Mouse (Mus musculus): Measurements from ENCODE around the gene Bag5.
"Not testable (repeated sequence)": the region's sequence is repeated elsewhere in the genome, so short reads cannot be mapped to it uniquely, and the experiment has no call there.

Gene Bag5

DNA sequence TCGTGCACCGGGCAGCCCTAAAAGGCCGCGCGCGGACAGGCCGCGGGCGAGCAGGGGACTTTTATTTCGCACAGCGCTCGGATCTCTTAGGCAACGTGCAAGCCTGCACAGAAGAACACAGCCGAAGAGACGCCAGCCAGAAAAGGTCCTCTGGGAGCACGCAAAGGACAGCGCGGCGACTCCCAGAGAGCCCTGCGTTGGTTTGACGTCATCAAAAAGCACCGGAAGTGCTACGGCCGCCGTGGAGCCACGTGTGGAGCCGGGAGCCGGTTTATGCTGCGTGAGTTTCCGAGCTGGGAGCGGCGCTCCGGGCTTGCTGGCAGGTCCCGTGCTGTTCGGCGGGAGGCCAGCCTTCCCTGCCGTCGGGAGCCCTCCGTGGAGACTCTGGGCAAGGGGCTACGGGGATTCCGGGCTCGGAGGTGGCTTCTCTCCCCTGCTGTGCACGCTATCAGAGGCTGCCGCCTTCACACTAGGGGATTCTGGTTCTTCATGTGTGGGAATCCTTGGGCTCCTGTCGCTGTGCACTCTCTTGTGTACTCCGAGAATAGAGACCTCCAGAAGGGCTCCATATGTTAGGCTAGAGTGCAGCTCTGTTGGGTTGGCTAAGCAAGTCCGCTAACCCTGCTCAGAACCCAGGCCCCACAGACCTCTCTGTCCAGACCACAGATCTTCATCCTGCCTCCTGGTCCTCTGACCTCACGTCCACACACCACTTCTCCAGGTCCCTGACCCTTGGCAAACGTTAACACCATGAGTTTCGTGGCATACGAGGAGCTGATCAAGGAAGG is 35.0 kb downstream of the Bag5 start, which contains the start of gene Trmt61a:
Gene Trmt61a (plus strand): TSS at position 224 of the 788 bp plus-strand sequence.
- intact Hi-C loops (cut with DNase I): no loop called here

- intact Hi-C loops (cut with DNase I): no loop called here
Measured at GRCm38 (mm10) chr12:111677421-111677820, 35.6 kb downstream of the Bag5 start.

GRCm38 (mm10) chr12:111675797-111676580 is 37.1 kb downstream of the Bag5 start:
- intact Hi-C loops (cut with DNase I): no loop called here

- intact Hi-C loops (cut with DNase I): no loop called here
Measured at GRCm38 (mm10) chr12:111674850-111675486, 38.1 kb downstream of the Bag5 start.

- intact Hi-C loops (cut with DNase I): no loop called here
Measured at GRCm38 (mm10) chr12:111672581-111672980, 40.5 kb downstream of the Bag5 start.

GRCm38 (mm10) chr12:111672176-111672575 is 40.9 kb downstream of the Bag5 start, which contains the start of gene Ckb:
Ckb (minus strand) TSS chr12:111672338.
- intact Hi-C loops (cut with DNase I): no loop called here

GRCm38 (mm10) chr12:111671431-111671902 is 41.6 kb downstream of the Bag5 start:
- intact Hi-C loops (cut with DNase I): no loop called here

- intact Hi-C loops (cut with DNase I): no loop called here
Measured at GRCm38 (mm10) chr12:111670976-111671375, 42.1 kb downstream of the Bag5 start.

DNA sequence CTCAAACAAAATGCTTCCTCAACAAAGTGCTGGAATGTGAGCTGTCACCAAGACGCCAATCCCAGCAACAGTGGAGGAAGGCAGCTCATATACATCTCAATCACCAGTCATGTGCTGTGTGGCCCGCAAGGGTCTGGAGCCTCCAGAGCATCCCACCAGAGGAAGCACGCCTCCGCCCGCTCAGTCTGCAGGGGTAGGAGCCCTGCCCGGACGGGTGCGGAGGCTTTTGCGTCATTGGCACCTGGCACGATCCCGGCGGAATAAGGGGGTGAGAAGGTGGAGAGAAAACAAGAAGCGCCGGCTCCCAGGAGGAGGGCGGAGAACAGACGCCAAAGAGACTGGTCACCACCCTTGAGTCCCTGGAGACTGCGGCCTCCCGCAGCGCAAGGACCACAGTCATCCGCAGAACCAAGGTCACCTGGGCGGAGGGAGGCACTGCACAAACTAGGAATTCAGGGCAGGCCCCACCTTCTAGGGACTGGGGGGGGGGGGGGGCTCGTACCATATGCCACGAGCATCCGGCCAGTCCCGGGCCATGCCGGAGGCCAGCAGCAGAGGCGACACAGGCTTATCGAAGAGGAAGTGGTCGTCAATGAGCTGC is 42.6 kb downstream of the Bag5 start:
- intact Hi-C loops (cut with DNase I): no loop called here

GRCm38 (mm10) chr12:111669961-111670360 is 43.1 kb downstream of the Bag5 start:
- intact Hi-C loops (cut with DNase I): loop anchor here (2.0 to 5.0 kb wide), 3 partner anchors 27 to 277 kb away; no protein-coding TSS in a partner anchor

GRCm38 (mm10) chr12:111669000-111669788 is 43.9 kb downstream of the Bag5 start:
- intact Hi-C loops (cut with DNase I): loop anchor here (2.0 to 5.0 kb wide), 3 partner anchors 28 to 278 kb away; no protein-coding TSS in a partner anchor

GRCm38 (mm10) chr12:111668457-111668912 is 44.6 kb downstream of the Bag5 start:
- intact Hi-C loops (cut with DNase I): loop anchor here (2.0 to 5.0 kb wide), 3 partner anchors 28 to 279 kb away; no protein-coding TSS in a partner anchor

DNA sequence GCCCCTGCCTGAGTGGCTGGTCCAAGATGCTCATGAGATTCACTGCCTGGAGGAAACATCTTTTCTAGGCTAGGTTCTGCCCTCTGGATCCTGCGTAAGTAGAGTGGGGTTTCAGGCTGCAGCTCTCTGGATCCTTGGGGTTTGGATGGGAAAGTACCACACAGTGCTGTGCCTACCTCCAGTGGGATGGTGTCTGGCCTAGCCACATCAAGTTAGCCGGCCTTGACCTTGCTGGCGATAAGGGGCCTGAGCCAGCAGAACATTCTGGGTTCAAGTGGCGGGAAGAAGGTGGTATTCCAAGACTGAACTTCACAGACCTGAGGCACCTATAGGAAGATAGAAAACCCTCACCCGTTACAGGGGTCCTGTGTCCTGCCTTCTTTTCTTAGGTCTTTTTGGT is 45.6 kb downstream of the Bag5 start:
- intact Hi-C loops (cut with DNase I): loop anchor here (5.0 kb wide), 1 partner anchor 280 kb away; no protein-coding TSS in a partner anchor

GRCm38 (mm10) chr12:111666380-111666779 is 46.7 kb downstream of the Bag5 start:
- intact Hi-C loops (cut with DNase I): loop anchor here (5.0 kb wide), 1 partner anchor 281 kb away; no protein-coding TSS in a partner anchor

- intact Hi-C loops (cut with DNase I): loop anchor here (5.0 kb wide), 1 partner anchor 282 kb away; no protein-coding TSS in a partner anchor
Measured at GRCm38 (mm10) chr12:111665041-111665880, 47.8 kb downstream of the Bag5 start.

GRCm38 (mm10) chr12:111664144-111664634 is 48.9 kb downstream of the Bag5 start:
- intact Hi-C loops (cut with DNase I): no loop called here

DNA sequence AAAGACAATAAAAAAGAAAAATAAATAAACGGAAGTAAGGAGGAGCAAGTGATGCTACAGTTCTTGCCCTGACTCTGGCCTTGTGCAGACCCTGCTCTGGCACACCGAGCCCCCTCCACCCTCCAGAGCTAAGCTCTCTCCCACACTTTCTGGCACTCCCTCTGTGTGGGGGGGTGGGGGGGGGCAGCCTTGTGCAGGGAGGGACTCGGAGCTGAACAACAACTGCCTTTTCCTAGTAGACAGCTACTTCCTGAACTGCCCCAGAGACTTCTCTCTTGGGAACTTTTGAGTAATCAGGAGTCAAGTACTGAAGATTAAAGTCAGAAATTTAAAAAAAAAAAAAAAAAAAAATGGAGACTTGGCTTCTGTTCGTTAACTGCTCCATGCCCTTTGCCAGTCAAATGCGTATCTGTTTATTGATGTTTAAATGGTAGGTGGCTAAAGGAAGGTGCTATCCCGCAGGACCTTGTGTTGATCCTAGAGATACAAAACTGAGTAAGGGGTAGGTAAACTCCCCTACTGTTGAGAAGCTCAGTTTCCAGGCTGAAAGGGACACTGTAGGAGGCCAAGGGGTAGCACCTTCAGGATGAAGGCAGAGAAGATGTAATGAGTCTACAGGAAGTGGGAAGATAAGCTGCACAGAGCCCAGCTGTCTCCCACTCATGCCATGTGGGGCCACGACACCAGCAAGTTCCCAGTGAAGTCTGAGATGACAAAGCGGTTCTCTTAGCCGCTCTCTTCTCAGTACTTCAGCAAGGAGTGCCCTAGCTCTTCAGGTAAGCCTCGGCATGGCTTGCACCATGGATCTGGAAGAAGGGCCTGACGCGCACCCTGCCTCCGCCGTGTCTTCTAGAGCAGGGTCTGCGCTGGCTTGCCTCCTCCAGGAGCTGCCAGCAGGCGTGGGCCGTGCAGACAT is 49.6 kb downstream of the Bag5 start:
- intact Hi-C loops (cut with DNase I): no loop called here

GRCm38 (mm10) chr12:111661554-111661953 is 51.5 kb downstream of the Bag5 start:
- intact Hi-C loops (cut with DNase I): not testable (repeated sequence)
